Mouse (Mus musculus) C2C12 (cell line): ENCODE data around the gene 4933400A11Rik.

Experiments
- CEBPB ChIP-seq: IDR thresholded peaks from one replicate; pipeline ENCODE4 v1.6.1; 2011; ENCODE audit warnings: low read depth, mild to moderate bottlenecking, control low read depth, moderate library complexity
- CTCF ChIP-seq: IDR thresholded peaks from one replicate; pipeline ENCODE4 v1.5.1; 2011; ENCODE audit not compliant: control insufficient read depth, insufficient read depth, insufficient read length
- MAX ChIP-seq: IDR thresholded peaks from one replicate; pipeline ENCODE4 v1.6.1; 2011; ENCODE audit warnings: mild to moderate bottlenecking, control low read depth
- MYOD1 ChIP-seq: IDR thresholded peaks from one replicate; pipeline ENCODE4 v1.6.1; 2011; ENCODE audit warnings: low read depth; ENCODE audit not compliant: control insufficient read depth, insufficient read length
- MYOG ChIP-seq: IDR thresholded peaks from one replicate; pipeline ENCODE4 v1.6.1; 2011; ENCODE audit not compliant: control insufficient read depth, insufficient read length; ENCODE audit errors: extremely low read depth
- USF1 ChIP-seq: IDR thresholded peaks from one replicate; pipeline ENCODE4 v1.6.1; 2011; ENCODE audit warnings: low read depth, mild to moderate bottlenecking, control low read depth, moderate library complexity

DNA sequence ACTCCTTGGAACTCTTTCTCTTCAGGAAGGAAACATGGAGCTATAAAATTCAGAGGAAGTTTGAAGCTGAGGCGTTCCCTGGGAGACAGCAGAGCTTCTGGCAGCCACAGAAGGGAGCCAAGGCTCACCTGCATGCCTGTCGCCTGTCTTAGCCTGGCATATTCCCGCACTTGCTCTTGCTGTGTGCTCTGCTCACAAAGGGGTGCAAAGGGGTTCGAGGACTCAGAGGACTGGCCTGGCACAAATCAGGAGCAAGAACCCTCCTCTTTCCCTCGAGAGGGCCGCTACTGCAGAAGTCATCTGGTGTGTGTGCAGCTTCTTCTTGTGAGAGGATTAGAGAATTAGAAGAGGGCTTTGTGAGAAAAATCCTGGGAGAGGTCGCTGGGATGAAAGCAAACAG is 48.3 kb upstream of the 4933400A11Rik start:
- TF ChIP-seq CTCF (no peak), CEBPB (no peak), MYOD1 (no peak), MAX (no peak), USF1 (no peak), MYOG (no peak)
